Mouse (Mus musculus): ENCODE data around the gene Olfr876. TPM values are rescaled to one million over a fixed set of nuclear protein-coding genes. Genes with fewer than 3 reads are reported as not detected.

The Olfr876 gene
- polyA plus RNA-seq, 1 experiment from 2014 or later = not detected

DNA sequence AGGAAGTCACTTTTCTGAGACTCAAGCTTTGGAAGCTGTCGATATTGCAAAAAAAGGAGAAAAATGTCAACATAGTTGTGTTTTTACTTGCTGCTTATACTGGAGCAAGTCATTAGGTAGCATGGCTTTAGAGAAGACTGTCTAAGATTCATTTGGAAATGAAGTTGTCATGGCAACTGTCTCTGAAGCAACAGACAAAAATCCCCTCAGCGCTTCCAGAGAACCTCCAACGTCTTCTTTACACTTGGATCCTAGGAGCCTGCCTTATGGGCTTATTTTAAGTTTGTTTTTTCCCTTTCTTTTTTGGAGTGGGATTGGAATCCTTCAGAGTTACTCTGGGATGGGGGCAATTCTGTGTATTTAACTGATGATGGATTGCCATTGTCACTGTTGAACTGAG lies 11.9 kb downstream of the Olfr876 start:
- H3K9ac ChIP-seq = no peak overlapping the region
- no peak overlapping the region for H3K27ac ChIP-seq (replicated peaks)
- no peaks in the 10 kb centered on the region for H3K9me3 ChIP-seq
- H3K27me3 ChIP-seq = no peaks in the 10 kb centered on the region
- H3K4me1 ChIP-seq (replicated peaks) = no peaks in the 10 kb centered on the region
- H3K4me2 ChIP-seq = no peak overlapping the region
- 46% methylated on average over 3 of the region's 3 CpGs for WGBS
- H3K36me3 ChIP-seq = no peaks in the 10 kb centered on the region
- H3K4me3 ChIP-seq = no peak overlapping the region
- peak; percentile 68; the same call in 1 of the 2 replicates for ATAC-seq (ENCODE audit: low FRiP score, low read depth)

DNA sequence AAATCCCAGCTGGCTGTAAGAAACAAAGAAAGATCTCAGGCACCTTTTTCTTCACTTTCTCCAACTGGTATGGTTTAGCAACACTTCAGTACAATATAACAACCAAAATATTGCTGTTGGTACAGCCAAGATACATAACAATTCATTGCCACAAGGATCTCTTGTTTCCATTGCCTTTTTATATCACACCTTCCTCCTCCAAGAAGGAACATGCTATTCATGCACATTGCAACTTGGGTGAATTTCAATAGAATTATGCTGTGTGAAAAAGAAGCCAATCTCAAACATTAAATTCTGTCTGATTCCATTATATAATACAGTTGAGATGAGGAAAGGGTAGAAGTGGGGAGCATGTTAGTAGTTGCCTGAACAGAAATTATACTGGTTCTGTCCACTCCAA lies 27.1 kb downstream of the Olfr876 start:
- H3K27me3 ChIP-seq = no peaks in the 10 kb centered on the region
- ATAC-seq (ENCODE audit: low FRiP score, low read depth) = no peak
- no peak overlapping the region for H3K4me3 ChIP-seq
- H3K9ac ChIP-seq = no peak overlapping the region
- H3K4me1 ChIP-seq (replicated peaks) = no peaks in the 10 kb centered on the region
- no peaks in the 10 kb centered on the region for H3K9me3 ChIP-seq
- no peak overlapping the region for H3K27ac ChIP-seq (replicated peaks)
- H3K36me3 ChIP-seq = no peaks in the 10 kb centered on the region
- no peak overlapping the region for H3K4me2 ChIP-seq

DNA sequence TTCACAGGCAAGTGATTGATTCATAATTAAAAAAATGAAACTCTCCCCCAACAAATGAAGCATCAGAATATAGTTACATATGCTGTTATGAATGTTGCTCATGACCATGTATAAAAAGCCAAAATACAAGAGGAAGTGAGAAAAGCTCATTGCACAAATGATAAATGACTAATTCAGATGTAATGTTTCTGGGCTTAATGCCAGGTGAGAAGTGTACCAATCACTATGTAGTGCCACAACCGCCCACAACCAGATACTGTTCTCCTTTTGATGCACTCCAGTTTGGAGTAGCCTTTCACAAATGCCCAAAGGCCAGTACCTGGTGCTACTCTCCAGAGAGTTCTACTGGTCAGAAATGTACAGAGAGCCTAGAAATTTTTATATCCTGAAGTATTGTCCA lies 30.5 kb downstream of the Olfr876 start:
- no peaks in the 10 kb centered on the region for H3K9me3 ChIP-seq
- H3K27me3 ChIP-seq = no peaks in the 10 kb centered on the region
- H3K9ac ChIP-seq = no peak overlapping the region
- no peaks in the 10 kb centered on the region for H3K4me1 ChIP-seq (replicated peaks)
- 94% methylated on average over 1 of the region's 1 CpGs for WGBS
- no peak for ATAC-seq (ENCODE audit: low FRiP score, low read depth)
- no peak overlapping the region for H3K4me2 ChIP-seq
- H3K36me3 ChIP-seq = no peaks in the 10 kb centered on the region
- no peak overlapping the region for H3K4me3 ChIP-seq
- no peak overlapping the region for H3K27ac ChIP-seq (replicated peaks)

DNA sequence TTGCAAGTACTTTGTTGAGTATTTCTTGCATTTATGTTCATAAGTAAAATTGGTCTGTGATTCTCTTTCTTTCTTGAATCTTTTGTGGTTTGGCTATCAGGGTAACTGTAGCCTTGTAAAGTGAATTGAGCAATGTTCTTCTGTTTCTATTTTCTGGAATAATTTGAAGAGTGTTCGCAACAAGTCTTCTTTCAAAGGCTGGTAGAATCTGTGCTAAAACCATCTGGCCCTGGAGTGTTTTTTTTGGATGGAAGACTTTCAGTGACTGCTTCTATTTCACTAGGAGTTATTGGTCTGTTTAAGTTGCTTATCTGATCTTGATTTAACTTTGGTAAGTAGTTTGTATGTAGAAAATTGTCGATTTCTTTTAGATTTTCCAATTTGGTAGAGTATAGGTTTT lies 46.4 kb downstream of the Olfr876 start:
- Histone ChIP-seq H3K4me3 (no peak overlapping the region), H3K4me2 (no peak overlapping the region), H3K9ac (no peak overlapping the region), H3K27me3 (no peaks in the 10 kb centered on the region), H3K4me1 (replicated peaks) (no peaks in the 10 kb centered on the region), H3K27ac (replicated peaks) (no peak overlapping the region), H3K9me3 (no peaks in the 10 kb centered on the region), H3K36me3 (no peaks in the 10 kb centered on the region)
- 86% methylated on average over 2 of the region's 2 CpGs for WGBS
- ATAC-seq (ENCODE audit: low FRiP score, low read depth) = no peak

DNA sequence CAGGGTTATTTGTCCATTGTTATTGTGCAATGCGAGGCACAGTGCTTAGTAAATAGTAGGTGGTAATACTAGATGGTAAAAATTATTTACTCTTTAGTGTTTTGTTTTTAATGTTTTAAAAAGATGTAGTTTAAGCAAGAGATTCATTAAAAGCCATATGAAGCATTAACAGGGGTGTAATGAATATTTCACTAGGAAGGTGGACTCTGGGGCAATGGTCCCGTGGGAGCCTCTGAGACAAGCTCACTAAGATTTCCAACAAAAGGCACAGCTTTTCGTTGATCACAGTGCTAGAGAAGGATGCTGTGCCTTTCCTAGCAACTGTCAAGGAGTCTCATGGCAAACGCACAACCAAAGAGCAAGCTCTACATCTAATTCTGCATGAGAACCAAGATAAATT lies 51.1 kb downstream of the Olfr876 start, which contains the start of gene Olfr877:
Gene Olfr877 (plus strand): TSS at position 301 of the 400 bp plus-strand sequence.
- Histone ChIP-seq H3K9ac (no peak within 1 kb of the TSS), H3K9me3 (no peaks in the 10 kb centered on the region), H3K36me3 (no peaks in the 10 kb centered on the region), H3K4me2 (no peak within 1 kb of the TSS), H3K27me3 (no peaks in the 10 kb centered on the region), H3K4me1 (replicated peaks) (no peaks in the 10 kb centered on the region), H3K27ac (replicated peaks) (no peak within 1 kb of the TSS), H3K4me3 (no peak within 1 kb of the TSS)
- ATAC-seq (ENCODE audit: low FRiP score, low read depth) = no peak
- WGBS = 78% methylated on average over 4 of the region's 4 CpGs

Other genes starting within 250 kb of the Olfr876 start
- gene Siae, start 247.3 kb upstream of the Olfr876 start, polyA plus RNA-seq (2015; fragmentation: Nextera tagmentation; extraction: Ambion mirVana) = 11.6 and 13.3 TPM in 2 replicates
- 10.5 and 11.2 TPM in 2 replicates for gene Spa17, start 189.3 kb upstream of the Olfr876 start, polyA plus RNA-seq (2015; fragmentation: Nextera tagmentation; extraction: Ambion mirVana)
- 86.4 and 88.3 TPM in 2 replicates for gene Tbrg1, start 145.7 kb upstream of the Olfr876 start, polyA plus RNA-seq (2015; fragmentation: Nextera tagmentation; extraction: Ambion mirVana)
- not detected in 2 replicates for gene Panx3, start 133.8 kb upstream of the Olfr876 start, polyA plus RNA-seq (2015; fragmentation: Nextera tagmentation; extraction: Ambion mirVana)
- gene Olfr160, start 86.8 kb upstream of the Olfr876 start, polyA plus RNA-seq (2015; fragmentation: Nextera tagmentation; extraction: Ambion mirVana) = not detected in 2 replicates
- not detected in 2 replicates for gene Olfr874, start 57.9 kb upstream of the Olfr876 start, polyA plus RNA-seq (2015; fragmentation: Nextera tagmentation; extraction: Ambion mirVana)
- gene Olfr875, start 31.2 kb upstream of the Olfr876 start, polyA plus RNA-seq (2015; fragmentation: Nextera tagmentation; extraction: Ambion mirVana) = not detected in 2 replicates
- gene Olfr877, start 51.2 kb downstream of the Olfr876 start, polyA plus RNA-seq (2015; fragmentation: Nextera tagmentation; extraction: Ambion mirVana) = not detected in 2 replicates
- gene Olfr145, start 93.7 kb downstream of the Olfr876 start, polyA plus RNA-seq (2015; fragmentation: Nextera tagmentation; extraction: Ambion mirVana) = not detected in 2 replicates
- not detected in 2 replicates for gene Olfr878, start 114.8 kb downstream of the Olfr876 start, polyA plus RNA-seq (2015; fragmentation: Nextera tagmentation; extraction: Ambion mirVana)
- gene Olfr881, start 188.8 kb downstream of the Olfr876 start, polyA plus RNA-seq (2015; fragmentation: Nextera tagmentation; extraction: Ambion mirVana) = not detected in 2 replicates
- gene Olfr883, start 222.8 kb downstream of the Olfr876 start, polyA plus RNA-seq (2015; fragmentation: Nextera tagmentation; extraction: Ambion mirVana) = not detected in 2 replicates
- gene Olfr884, start 243.5 kb downstream of the Olfr876 start, polyA plus RNA-seq (2015; fragmentation: Nextera tagmentation; extraction: Ambion mirVana) = not detected in 2 replicates

Data from hindbrain, embryonic 15.5 days (tissue).